Mouse (Mus musculus) megakaryocyte, embryonic 14.5 days (primary cell): ENCODE measurements around the gene Slc26a11.

Source experiments
- FLI1 ChIP-seq: IDR thresholded peaks from 2 replicates; pipeline ENCODE4 v1.6.1; 2012; ENCODE audit warnings: low read length, inconsistent platforms, mixed read lengths
- GATA1 ChIP-seq: IDR thresholded peaks from 3 replicates; pipeline ENCODE4 v1.6.1; 2012; ENCODE audit warnings: mixed read lengths, low read length, inconsistent platforms, borderline replicate concordance

GRCm38 (mm10) chr11:119384904-119385303, 29.5 kb downstream of the Slc26a11 start:
- no peak for TF ChIP-seq FLI1
- TF ChIP-seq GATA1 = no peak
